In genomic region chr17:71071958-71072357, GRCm38 (mm10) we compare ENCODE assay signal across 32 mouse cellular contexts.
"Had no signal": no experiment of that assay in that cellular context is flagged by ENCODE, and none has a peak within 500 bp of the region (broad histone marks: within the 10 kb centered on the region; RNA-seq: fewer than 3 reads in every experiment).

No protein-coding gene starts in this region.

- H3K36me3 ChIP-seq: limb, embryonic 10.5 days; limb, embryonic 12.5 days; limb, embryonic 13.5 days; limb, embryonic 15.5 days; liver, embryonic 12.5 days; liver, embryonic 13.5 days; liver, embryonic 15.5 days; lung, embryonic 15.5 days; midbrain, embryonic 10.5 days; midbrain, embryonic 12.5 days; midbrain, embryonic 13.5 days; midbrain, embryonic 15.5 days; neural tube, embryonic 12.5 days had no signal

- DNase-seq: left cerebral cortex, postnatal 4 days; liver; liver, embryonic 13.5 days; liver, postnatal 0 days; lung, adult 18-20 months; lung, adult 2 months; lung, embryonic 14.5 days; lung, postnatal 10 days; lung, postnatal 14 days; lung, postnatal 36 days; lung, postnatal 4 days had no signal

- H3K9me3 ChIP-seq: limb, embryonic 10.5 days; limb, embryonic 12.5 days; limb, embryonic 13.5 days; limb, embryonic 15.5 days; liver, embryonic 12.5 days; liver, embryonic 13.5 days; liver, embryonic 15.5 days; lung, embryonic 15.5 days; megakaryocyte, embryonic 14.5 days; midbrain, embryonic 10.5 days; midbrain, embryonic 12.5 days; midbrain, embryonic 13.5 days; midbrain, embryonic 15.5 days; neural tube, embryonic 12.5 days had no signal

- H3K4me3 ChIP-seq: left cerebral cortex, adult 2 months; limb, embryonic 10.5 days; limb, embryonic 12.5 days; limb, embryonic 13.5 days; limb, embryonic 15.5 days; liver, embryonic 12.5 days; liver, embryonic 13.5 days; liver, embryonic 15.5 days; lung, embryonic 15.5 days; megakaryocyte, embryonic 14.5 days; midbrain, embryonic 10.5 days; midbrain, embryonic 12.5 days; midbrain, embryonic 13.5 days; midbrain, embryonic 15.5 days; myocyte; neural tube, embryonic 12.5 days had no signal

- ATAC-seq: liver, embryonic 12.5 days; liver, postnatal 0 days; lung, postnatal 0 days; midbrain, embryonic 13.5 days; midbrain, embryonic 15.5 days; midbrain, embryonic 16.5 days had no signal

- H3K4me1 ChIP-seq: limb, embryonic 10.5 days; limb, embryonic 12.5 days; limb, embryonic 13.5 days; limb, embryonic 15.5 days; liver, embryonic 12.5 days; liver, embryonic 13.5 days; liver, embryonic 15.5 days; lung, embryonic 15.5 days; midbrain, embryonic 10.5 days; midbrain, embryonic 12.5 days; midbrain, embryonic 13.5 days; midbrain, embryonic 15.5 days; neural tube, embryonic 12.5 days had no signal

- H3K4me2 ChIP-seq: limb, embryonic 12.5 days; limb, embryonic 13.5 days; limb, embryonic 15.5 days; liver, embryonic 11.5 days; liver, embryonic 12.5 days; liver, embryonic 13.5 days; liver, embryonic 15.5 days; lung, embryonic 14.5 days; lung, embryonic 15.5 days; midbrain, embryonic 11.5 days; midbrain, embryonic 12.5 days; midbrain, embryonic 13.5 days; midbrain, embryonic 15.5 days; neural tube, embryonic 12.5 days had no signal

- H3K9ac ChIP-seq: limb, embryonic 12.5 days; limb, embryonic 13.5 days; limb, embryonic 15.5 days; liver, embryonic 12.5 days; liver, embryonic 13.5 days; liver, embryonic 14.5 days; liver, embryonic 15.5 days; liver, postnatal 0 days; lung, embryonic 14.5 days; lung, embryonic 15.5 days; midbrain, embryonic 12.5 days; midbrain, embryonic 13.5 days; midbrain, embryonic 15.5 days; neural tube, embryonic 12.5 days had no signal

- H3K27ac ChIP-seq: left cerebral cortex, adult 2 months; limb, embryonic 10.5 days; limb, embryonic 12.5 days; limb, embryonic 13.5 days; limb, embryonic 15.5 days; liver, embryonic 12.5 days; liver, embryonic 13.5 days; liver, embryonic 14.5 days; liver, embryonic 15.5 days; lung, embryonic 15.5 days; macrophage; midbrain, embryonic 10.5 days; midbrain, embryonic 12.5 days; midbrain, embryonic 13.5 days; midbrain, embryonic 15.5 days; neural tube, embryonic 12.5 days had no signal

- H3K27me3 ChIP-seq: limb, embryonic 12.5 days; limb, embryonic 13.5 days; limb, embryonic 15.5 days; liver, embryonic 12.5 days; liver, embryonic 13.5 days; liver, embryonic 15.5 days; lung, embryonic 15.5 days; megakaryocyte, embryonic 14.5 days; midbrain, embryonic 12.5 days; midbrain, embryonic 13.5 days; midbrain, embryonic 15.5 days; neural tube, embryonic 12.5 days had no signal
